Mouse (Mus musculus): ENCODE data around the gene Arhgef15.

Arhgef15 gene

DNA sequence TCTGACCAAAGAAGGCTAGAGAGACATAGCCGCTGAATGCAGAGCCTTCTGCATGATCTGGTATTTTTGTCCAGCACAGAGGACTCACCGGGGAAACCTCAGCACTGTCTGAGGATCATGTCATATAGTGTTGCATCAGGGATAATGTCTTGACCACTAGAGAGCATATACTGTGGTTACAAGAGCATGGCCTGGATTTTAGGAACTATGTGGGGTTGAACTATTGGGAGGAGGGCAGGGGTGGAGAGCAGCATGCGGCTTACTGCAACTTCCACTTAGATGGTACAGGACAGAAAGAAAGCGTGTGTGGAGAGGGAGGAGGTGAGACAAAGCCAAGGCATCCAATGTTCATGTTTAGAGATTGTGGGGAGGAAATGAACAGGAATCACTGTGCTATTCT lies 42.7 kb downstream of the Arhgef15 start:
- DNase-seq (ENCODE audit: low read depth, low spot score): no peak

DNA sequence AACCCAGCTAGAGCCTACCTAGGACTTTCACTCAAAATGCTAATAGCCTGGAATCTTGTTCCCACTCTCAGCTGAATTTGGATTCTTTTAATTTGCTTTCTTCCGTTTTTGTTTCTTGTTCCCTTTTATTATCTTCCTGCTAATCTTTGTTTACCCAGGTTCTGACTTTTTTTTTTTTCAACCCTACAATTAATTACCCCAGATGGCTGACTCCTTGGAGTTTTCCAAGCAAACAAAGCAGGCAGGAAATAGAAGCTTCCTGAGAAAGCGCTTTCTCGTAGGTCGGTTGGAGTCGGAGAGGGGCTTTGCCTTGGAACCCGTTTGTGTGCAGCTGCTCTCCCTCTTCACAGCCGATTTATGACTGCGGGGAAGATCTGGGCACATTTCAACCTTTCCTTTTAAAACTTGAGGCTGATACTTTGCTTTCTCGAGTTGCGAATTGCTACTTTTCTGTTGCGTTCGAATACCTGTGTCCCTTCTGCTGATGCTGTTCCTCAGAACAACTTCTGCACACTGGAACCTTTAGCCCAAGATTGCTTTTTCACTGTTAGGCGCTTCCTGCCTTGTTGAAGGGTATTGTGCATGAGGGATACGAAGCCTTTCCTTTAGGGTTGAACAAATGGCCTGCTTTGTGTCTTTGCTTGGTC lies 45.6 kb downstream of the Arhgef15 start:
- DNase-seq (ENCODE audit: low read depth, low spot score): no peak

DNA sequence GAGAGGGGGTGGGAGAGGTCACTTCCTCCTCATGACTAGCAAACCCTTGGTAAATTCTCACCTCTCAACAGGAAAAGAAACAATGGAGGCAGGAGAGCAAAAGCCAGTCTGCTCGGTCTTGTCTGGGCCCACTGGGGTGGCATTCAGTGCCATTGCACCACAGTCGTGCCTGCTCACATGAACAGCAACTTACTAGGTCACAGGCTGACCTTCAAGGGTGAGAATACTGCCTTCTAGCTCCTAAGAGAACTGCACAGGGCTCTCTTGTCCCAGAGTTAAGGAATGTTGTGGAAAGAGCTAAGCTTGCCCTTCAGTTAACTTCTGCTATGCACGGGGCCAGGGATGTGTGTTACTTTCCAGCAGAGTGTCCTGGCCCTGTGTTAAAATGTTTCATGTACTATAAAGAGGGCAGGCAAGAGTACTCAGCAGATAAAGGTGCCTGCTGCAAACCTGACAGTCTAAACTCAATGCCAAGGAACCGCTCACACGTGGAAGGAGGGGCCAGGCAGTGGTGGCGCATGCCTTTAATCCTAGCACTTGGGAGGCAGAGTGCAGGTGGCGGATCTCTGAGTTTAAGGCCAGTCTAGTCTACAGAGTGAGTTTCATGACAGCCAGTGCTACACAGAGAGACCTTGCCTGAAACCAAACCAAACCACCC lies 48.3 kb downstream of the Arhgef15 start:
- DNase-seq (ENCODE audit: low read depth, low spot score): no peak

DNA sequence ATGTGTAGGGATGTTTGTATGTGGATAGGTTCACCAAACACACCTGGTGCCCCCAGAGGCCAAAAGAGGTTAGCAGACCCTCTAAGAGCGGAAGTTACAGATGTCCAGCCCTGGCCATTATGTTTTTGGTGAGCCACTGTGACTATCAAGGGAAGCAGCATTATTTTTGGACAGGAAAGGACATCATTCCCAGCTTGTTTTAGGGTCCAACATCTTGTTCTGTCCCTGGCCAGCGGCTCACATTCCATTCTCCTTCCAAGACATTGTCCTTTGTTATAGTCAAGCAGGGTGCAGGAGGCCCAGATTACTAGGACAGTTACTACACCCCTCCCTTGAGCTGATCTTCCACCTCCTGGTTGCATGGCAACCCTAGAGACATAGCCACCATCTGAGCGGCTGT lies 50.0 kb downstream of the Arhgef15 start:
- DNase-seq (ENCODE audit: low read depth, low spot score): no peak

DNA sequence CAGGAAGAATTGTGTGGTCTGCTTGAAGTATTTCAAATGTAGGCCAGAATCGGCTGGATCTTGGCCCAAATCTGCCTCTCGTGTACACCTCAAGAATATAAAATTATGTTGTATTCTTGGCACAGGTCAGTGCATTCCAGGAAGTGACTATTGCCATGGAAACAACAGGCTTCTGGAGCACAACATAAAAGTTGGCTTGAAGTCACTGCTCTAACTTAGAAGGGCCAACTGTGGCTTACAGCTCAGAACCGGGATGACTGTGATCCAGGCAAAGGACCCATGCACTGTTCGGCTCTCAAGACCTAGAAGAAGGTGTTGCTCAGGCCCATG lies 50.9 kb downstream of the Arhgef15 start:
- DNase-seq (ENCODE audit: low read depth, low spot score): no peak

DNA sequence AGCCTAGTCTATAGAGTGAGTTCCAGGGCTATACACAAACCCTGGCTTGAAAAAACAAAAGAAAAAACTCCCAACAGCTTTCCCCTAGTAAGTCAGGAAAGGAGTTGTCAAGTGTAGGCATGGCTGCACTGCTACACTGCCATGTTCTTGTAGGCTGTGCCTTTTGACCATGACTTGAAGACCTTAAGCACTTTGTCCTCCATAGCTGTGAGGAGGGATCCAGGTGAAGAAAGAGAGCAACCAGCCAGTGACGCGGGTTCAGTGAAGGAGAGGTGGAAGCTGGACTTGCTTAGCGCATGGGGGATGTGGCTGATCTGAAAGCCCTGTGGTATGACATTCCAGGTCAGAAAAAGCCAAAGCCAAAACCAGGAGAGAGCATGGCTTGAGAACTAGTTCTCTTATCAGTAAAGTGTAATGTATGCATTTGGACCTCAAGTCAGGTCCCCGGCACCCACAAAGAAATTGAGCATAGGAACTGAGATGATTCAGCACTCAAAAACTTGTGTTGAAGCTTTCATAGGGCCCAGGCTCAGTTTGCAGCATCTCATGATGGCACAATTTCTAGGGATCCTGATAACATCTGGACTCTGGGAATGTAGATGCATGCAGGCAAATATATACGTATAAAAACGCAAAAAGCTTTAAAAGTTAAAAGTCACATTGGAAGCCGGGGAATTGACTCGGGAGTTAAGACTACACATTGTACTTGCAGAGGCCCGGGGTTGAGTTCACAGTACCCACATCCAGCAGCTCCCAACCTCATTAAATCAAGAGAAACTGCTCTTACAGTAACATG lies 51.4 kb downstream of the Arhgef15 start:
- no peak for DNase-seq (ENCODE audit: low read depth, low spot score)

DNA sequence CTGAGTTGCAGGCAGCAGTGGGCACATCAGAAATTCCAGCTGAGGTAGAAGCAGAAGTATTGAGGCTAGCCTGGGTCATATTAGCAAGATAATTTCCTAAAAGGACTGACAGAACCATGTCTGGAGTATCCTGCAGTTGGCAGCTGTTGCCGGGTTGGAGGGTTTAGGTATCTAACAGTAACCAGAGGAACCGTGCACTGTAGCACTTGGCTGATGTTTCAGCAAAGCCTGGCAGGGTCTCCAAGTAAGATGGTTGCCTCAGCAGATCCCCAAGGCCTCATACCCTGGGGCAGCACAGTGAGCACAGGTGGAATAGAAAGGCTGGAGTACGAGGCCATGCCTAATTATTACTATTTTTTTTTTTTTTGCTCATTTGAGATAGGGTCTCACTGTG lies 52.1 kb downstream of the Arhgef15 start:
- DNase-seq (ENCODE audit: low read depth, low spot score): no peak

DNA sequence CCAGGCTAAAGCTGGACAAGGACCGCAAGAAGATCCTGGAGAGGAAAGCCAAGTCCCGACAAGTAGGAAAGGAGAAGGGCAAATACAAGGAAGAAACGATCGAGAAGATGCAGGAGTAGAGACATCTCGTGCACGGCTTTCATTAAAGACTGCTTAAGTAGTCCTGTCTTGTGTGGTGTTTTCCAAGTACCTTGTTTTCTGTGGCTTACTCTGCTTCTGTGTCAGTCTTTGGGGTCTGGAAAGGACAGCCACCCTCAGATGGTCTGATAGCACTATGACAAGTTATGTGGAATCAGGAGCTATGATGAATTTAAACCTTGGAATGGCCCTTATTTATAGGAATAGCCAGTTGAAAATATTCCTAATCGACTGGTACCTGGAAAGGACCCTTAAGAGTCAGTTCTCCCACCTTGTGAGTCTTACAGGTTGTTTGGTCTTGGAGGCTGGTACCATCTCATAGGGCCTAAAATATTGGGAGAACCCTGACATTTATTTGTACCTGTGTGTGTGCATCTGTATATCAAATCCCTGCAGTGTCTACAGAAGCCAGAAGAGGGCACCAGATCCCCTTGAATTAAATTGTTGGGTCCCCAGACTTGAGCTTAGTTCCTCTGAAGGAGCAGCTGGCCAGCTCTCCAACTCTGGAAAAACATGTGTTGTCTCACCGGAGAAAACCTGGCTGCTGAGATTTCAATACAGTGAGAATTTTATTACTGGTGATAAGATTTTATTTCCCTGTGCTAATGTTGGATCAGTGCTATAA lies 52.7 kb downstream of the Arhgef15 start:
- peak; percentile 82 for DNase-seq (ENCODE audit: low read depth, low spot score)

DNA sequence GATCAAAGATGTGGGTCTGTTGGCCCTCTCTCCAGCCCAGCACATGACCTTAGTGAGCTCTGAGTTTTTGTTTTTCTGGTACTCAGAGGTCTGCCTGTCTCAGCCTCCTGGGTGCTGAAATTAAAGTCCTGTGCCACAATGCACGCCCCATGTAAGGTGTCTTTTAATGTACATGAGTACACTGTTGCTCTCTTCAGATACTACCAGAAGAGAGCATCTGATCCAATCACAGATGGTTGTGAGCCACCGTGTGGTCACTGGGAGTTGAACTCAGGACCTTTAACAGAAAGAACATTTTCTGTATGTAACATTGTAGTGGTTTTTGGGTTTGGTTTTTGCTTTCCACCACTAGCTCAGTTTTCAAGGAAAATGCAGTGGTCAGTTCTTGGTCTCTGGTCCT lies 53.5 kb downstream of the Arhgef15 start:
- DNase-seq (ENCODE audit: low read depth, low spot score): no peak

DNA sequence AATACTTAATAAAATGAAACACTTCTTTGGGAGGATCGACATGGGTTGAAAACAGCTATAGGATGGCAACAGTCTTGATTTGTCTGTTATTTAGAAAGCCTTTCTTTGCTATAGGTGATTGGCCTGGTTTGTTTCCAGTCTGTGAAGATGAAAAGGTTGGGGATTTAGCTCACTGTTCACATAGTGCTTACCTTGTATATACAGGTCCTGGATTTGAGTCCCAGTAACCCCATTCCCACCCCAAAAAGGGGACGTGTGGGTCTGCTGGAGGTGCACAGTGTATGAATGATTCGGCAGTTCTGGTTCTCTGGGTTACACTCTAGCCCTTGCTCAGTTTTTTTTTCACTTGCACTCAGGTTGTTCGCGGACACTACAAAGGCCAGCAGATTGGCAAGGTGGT lies 54.5 kb downstream of the Arhgef15 start:
- no peak for DNase-seq (ENCODE audit: low read depth, low spot score)

DNA sequence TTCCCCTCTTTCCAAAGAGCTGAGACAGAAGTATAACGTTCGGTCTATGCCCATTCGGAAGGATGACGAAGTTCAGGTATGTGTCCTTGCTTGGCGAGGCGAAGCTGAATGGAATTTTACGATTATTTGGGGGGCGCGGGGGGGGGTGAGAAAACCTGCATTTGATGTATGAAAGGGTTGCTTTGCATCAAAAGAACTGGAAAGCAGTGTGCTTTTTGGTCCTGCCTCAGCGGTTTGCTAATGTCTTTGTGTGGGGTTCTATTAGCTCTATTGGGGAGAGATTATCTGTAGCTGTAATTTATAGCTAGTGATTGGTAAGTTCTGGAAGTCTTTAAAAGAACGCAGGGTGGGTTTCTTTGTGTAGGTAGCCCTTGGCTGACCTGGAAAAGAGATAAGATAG lies 54.9 kb downstream of the Arhgef15 start:
- no peak for DNase-seq (ENCODE audit: low read depth, low spot score)

DNA sequence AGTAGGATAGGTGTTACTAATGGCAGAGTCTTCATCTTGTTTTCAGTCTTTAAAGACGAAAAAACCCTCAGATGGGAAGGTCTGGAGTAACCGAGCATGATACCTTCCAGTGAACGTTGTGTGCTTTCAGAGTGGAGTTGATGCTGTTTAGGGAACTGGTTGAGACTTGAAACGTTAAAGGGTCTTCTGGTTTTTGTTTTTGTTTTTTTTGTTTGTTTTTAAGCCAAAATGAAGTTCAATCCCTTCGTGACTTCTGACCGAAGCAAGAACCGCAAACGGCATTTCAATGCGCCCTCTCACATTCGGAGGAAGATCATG lies 55.3 kb downstream of the Arhgef15 start:
- DNase-seq (ENCODE audit: low read depth, low spot score): no peak

DNA sequence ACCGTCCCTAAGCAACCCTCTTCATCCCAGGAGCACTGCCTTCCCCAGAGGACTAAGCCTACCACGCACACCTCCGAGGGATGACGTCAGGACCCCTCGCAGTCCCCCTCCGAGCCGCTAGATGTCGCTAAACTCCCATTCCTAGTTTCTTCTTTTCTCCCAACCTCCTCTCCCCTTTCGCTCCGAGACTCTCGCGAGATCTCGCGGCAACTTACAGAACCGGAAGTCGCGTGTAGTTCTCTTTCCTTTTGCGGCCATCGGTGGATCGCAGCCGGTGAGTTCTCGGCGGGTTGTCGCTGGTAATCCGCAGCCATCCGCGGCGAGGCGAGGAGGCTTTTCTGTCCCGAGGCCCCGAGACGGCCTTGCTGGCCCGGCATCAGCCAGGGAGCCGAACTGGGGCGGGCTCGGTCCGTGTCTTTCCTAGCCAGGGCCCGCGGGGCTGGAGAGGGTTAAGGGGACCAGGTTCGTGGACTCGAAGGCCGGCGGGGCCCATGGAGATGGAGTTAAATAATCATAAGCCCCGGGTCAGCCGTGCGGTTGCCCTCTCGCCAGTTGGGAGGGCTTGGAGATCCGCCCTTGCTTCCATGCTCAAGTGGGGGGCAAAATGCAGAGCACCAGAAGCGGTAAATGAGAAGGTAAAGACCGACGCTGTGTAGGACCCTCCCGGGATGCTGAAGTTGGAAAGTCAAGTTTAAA lies 55.8 kb downstream of the Arhgef15 start, which contains the start of gene Rpl26:
Gene Rpl26, plus strand, starts transcription at position 233 of the 696 bp plus-strand sequence.
- peak; percentile 99 for DNase-seq (ENCODE audit: low read depth, low spot score)

DNA sequence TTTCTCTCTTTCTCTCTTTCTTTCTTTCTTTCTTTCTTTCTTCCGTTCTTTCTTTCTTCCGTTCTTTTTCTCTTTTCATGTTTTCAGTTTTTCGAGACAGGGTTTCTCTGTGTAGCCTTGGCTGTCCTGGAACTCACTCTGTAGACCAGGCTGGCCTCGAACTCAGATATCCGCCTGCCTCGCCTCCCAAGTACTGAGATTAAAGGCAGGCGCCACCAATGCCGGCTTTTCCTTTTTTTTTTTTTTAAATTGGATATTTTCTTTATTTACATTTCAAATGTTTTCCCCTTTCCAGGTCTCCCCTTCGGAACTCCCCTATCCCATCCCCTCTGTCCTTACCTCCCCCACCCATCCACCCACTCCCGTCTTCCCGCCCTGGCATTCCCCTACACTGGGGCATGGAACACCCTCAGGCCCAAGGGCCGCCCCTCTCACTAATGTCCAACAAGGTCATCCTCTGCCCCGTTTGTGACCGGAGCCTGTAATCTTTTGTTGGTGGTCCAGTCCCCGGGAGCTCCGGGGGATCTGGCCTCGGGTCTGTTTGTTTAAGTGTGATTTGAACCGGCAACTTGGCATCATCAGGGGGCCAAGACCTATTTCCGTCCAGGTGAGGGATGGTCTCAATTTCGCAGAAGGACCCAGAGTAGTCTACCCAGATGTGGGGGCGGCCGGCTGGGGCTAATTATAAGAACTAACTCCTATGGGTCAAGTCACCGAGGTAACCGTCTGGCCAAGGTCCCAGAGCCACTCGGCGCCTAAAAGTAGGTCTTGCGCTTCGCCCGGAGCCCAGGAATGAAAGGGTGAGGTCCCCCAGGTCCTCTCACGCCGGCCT lies 56.5 kb downstream of the Arhgef15 start:
- DNase-seq (ENCODE audit: low read depth, low spot score): no peak

DNA sequence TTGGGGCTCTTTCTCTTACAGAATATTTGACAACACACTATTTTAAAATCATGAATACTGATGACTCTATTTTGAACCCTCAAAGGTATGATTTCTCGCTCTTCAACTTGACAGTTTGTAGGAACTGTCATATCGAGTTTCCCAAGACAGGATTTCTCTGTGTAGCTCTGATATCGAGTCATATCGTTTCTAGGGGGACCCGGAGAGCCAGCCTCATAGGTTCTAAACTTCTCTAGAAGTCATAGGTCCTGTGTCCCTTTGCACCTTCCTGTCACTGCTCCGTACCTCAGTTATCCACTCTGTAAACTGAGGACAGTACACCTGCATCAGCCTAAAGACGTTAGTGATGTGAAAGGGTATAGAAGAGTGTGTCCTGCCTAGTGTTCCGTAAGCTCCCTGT lies 57.5 kb downstream of the Arhgef15 start:
- no peak for DNase-seq (ENCODE audit: low read depth, low spot score)

DNA sequence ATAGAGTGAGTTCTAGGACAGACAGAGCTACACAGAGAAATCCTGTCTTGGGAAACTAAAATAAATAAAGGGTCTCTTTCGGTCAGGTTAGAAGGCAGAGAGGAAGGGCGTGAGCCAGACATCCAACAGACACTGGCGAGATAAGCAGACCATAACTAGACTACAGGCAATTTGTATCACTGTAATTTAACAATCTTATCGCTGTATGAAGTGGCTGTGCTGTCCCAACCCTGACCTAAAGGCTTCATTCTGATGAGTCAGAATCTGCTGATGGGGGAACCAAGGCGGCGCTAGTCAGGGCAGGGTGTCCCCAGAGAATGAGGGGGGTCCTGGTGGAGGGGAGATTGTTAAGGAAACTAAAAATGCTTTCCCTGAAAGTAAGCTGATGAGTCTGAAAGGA lies 58.5 kb downstream of the Arhgef15 start:
- no peak for DNase-seq (ENCODE audit: low read depth, low spot score)

DNA sequence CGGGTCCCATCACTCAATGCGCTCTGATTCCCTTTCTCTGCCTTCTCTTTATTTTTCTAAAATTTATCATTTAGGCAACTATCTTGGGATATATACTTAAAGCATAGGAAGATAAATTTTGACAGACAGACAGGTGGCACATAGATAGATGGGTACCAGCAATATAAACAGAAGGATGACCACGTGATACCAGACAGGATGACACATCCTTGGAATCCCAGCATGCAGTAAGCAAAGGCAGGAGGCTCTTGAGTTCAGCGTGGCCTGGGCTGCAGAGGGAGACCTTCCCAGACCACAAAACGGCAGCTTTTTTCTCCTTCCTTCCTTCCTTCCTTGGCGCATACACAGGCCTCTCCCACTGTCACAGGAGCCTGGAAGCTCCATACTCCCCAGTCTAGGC lies 59.4 kb downstream of the Arhgef15 start:
- no peak for DNase-seq (ENCODE audit: low read depth, low spot score)

DNA sequence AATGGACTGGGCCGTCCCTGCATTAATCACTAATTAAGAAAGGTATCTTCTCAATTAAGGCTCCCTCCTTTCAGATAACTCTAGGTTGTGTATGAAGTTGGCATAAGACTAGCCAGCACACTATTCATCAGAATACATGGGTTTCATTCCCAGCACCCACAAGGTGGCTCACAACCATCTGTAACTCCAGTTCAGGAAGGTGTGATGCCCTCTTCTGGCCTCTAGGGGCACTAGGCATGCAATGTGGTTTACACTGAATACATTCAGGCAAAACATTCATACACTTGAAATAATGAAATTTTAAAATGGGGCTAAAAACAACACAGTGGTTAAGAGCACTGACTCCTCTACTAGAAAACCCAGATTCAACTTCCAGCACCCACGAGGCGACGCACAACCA lies 60.2 kb downstream of the Arhgef15 start:
- peak; percentile 80 for DNase-seq (ENCODE audit: low read depth, low spot score)

DNA sequence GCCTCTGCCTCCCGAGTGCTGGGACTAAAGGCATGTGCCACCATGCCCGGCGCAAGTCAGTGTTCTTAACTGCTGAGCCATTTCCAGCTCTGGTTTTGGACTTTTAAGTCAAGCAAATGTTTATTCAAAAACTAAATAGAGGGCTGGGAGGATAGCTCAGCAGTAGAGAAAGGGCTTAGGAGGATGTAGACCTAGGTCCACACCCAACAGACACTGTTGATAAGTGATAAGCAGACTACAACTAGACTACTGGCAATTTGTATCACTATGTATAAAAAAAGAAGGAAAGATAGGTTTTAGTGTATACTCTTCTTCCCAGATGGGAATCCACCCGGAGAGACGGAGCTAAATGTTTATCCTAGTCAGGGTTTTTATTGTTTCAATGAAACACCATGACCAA lies 61.0 kb downstream of the Arhgef15 start:
- DNase-seq (ENCODE audit: low read depth, low spot score): no peak

DNA sequence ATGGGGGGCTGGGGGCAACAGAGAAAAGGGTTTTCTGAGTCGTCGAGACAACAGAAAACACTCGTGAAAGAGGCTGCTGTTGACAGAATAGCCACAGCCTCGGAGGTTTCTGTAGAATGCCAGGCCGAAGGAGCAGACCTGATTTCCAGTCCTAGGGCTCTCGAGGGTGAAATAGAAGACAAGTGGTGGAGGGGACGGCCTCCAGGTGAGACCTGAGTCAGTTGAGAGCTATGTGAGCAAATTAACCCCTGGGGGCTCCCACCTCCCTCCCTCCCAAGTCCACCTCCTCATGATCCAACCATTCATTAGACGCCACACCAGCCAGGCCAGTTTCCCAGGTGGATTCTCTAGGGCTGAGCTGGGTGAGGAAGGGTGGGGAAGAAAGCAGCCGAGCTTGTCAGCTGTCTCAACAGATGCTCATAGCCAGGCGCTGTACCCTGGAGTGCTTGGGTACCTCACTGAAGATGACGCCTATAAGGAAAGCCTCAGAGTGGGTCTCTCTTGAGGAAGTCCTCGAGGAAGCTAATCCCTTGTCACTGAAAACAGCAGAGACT lies 63.3 kb downstream of the Arhgef15 start:
- no peak for DNase-seq (ENCODE audit: low read depth, low spot score)

All from CD4-positive, CD25-positive, alpha-beta regulatory T cell, adult 2 months (primary cell).